Mouse (Mus musculus): ENCODE measurements around the gene B4gat1. TPM values are rescaled to one million over a fixed set of nuclear protein-coding genes. Genes with fewer than 3 reads are reported as not detected.
A peak's percentile ranks its signal among the peaks of the same experiment; 100 is the strongest.

Gene B4gat1
- total RNA-seq, 2 experiments from 2014 or later = 33.0 to 36.8 TPM

DNA sequence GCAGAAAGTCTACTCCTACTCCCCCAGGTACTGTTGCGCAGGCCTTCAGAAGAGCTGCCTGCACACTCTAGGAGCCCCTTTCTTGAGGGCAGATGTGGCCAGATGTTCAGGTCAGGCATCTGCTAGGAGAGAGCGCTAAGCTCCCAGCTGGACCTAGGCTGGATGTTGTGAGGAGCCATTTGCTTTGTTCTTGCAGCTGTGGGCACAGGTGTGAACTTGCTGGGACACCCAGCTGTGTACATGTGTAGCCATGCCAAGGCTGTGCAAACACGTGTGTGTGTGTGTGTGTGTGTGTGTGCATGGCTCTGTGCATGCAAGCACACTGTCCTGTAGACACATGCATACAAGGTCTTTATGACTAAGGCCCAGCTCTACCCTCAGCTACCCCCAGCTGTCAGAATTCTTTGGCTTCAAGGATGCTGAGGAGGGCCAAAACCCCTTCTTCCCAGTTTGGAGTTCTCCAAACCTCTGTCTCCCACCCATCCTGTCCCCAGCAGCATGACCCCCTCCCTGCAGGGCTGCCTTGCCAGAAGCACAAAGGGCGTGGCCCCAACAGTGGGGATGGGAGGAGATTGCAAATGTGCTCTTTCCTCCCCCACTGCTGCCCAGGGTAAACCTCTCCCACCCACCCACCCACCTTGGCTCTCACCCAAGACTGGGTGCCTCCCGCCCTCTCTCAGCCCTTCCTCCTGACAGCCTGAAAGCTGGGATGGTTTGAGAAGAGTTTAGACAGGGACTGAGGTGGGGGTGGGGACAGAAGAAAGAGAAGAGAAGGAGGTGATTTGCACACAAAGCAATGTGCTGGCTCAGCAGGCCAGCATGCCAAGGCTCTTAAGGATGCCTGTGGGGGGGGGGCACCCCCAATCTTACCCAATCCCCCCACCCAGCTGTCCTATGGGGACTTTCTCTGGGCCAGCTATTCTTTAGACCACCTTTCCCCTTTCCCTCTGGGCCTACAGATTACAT, 22.0 kb downstream of the B4gat1 start:
- peak; percentile 47 for DNase-seq

DNA sequence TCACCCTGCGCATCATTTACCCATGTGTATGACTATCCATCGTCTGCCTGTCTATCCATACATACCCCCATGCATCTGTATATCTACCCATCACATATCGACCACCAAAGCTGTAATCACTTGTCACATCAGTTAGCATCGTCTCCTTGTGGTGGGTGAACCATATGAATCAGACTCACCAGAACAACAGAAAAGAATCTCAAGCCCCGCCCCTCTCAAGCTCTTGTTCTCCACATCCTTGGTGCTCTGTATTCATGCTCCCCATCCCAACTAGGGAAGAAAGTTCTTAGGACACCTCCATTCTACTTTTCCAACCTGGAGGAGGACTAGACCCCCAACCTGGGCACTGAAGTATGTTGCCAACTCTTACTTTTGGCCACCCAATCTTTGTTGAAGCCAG, 23.4 kb downstream of the B4gat1 start:
- no peak for DNase-seq

DNA sequence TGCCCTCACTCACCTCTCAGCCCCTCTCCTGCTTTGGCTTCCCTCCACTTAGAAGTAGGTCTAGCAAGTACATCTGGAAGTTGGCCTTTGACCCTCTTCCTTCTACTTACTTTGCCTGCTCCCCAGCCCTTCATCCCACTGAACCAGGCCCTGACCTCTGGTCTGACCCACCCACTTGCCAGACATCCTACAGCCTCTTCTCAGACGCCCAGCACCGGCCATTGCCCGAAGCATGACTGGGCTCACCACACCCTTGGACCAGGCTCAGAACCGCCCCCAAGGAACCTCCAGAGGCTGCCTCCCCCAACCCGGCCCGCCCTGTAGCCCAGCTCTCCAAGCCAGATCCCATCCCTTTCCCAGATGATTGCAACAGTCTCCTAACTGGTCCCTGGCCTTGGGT, 23.8 kb downstream of the B4gat1 start:
- peak; percentile 46 for DNase-seq

DNA sequence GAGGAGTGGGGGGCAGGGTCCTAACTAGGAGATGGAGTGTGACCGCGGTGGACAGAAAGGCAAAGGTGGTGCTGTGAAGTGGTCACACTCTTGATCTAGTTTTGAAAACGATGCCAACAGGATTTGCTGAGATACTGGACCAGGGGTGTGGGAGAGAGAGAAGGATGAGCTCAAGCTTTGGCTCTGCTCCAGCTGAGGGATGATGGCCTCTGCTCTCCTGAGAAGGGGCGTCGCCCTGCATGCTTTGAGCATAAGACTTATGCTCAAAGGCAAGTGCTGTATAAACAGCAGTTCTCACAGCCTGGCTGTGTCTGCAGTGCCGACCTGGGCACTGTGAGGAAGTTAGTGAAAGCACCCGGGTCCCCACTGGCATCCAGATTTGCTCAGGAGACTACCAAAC, 26.5 kb downstream of the B4gat1 start:
- peak; percentile 51 for DNase-seq

DNA sequence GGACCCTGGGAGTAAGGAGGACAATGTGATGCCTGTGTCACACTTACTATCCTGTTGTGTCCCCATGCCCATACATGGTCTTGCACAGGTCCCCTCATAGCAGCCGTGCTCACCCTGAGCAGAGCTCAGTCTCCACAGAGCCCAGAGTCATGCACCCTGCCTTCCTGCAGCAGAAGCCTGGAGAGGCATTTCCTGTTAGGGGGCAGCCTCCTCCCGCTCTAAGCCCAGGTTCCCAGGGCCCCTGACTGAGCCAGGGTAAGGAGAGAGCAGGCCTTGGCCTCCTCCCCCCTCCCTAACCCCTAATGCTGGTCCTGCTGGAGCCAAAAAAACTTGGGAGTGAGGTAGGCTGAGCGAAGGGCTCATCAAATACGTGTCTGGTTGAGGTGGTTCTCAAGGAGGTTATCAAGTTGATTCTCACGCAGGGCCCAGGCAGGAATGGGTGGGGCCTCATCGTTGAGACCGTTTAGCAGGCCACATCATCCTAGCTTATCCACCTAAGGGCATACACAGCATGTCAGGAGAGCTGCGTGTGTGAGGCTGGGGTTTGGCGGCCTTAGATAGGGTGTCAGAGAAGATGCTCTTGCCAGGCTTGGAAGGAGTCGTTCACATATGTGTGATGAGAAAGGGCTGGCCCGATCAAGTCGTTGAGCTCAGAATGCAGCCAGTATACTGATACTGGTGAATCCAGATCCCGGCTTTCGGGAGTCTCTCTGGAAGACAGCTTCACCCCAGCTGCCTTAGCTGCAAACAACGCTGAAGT, 28.6 kb downstream of the B4gat1 start:
- DNase-seq = peak; percentile 31

DNA sequence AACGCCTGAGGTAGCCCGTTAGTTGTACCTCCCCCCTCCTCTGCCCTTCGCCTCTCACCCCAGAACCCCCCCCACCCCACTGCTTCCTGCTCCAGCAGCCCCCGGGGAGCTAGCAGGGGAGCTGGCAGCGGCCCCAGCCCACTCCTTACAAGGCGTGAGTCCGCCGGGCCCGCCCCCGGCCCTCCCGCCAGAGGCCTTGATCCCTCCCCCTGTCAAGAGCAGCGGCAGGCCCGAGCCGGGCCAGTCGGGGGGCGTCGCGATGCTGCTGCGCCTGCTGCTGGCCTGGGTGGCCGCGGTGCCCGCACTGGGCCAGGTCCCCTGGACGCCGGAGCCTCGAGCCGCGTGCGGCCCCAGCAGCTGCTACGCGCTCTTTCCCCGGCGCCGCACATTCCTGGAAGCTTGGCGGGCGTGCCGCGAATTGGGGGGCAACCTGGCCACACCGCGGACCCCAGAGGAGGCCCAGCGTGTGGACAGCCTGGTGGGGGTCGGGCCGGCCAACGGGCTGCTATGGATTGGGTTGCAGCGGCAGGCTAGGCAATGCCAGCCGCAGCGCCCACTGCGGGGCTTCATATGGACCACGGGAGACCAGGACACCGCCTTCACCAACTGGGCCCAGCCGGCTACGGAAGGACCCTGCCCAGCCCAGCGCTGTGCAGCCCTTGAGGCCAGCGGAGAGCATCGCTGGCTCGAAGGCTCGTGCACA, 29.4 kb downstream of the B4gat1 start, which contains the start of gene Cd248:
TSS of gene Cd248 (plus strand) at position 212 of the 703 bp plus-strand sequence.
- DNase-seq = peak; percentile 86

DNA sequence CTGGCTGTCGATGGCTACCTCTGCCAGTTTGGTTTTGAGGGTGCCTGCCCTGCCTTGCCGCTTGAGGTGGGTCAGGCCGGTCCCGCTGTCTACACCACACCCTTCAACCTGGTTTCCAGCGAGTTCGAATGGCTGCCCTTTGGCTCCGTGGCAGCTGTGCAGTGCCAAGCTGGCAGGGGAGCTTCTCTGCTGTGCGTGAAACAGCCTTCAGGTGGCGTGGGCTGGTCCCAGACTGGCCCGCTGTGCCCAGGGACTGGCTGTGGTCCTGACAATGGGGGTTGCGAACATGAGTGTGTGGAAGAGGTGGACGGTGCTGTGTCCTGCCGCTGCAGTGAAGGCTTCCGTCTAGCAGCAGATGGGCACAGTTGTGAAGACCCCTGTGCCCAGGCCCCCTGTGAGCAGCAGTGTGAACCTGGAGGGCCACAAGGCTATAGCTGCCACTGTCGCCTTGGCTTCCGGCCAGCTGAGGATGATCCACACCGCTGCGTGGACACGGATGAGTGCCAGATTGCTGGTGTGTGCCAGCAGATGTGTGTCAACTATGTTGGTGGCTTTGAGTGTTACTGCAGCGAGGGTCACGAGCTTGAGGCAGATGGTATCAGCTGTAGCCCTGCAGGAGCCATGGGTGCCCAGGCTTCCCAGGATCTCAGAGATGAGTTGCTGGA, 30.1 kb downstream of the B4gat1 start:
- no peak for DNase-seq

DNA sequence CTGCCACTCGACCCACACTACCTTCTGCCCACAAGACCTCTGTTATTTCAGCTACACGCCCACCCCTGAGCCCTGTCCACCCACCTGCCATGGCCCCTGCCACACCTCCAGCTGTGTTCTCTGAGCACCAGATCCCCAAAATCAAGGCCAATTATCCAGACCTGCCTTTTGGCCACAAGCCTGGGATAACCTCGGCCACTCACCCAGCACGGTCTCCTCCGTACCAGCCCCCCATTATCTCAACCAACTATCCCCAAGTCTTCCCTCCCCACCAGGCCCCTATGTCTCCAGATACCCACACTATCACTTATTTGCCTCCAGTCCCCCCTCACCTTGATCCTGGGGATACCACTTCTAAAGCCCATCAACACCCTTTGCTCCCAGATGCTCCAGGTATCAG, 30.9 kb downstream of the B4gat1 start:
- DNase-seq = no peak

DNA sequence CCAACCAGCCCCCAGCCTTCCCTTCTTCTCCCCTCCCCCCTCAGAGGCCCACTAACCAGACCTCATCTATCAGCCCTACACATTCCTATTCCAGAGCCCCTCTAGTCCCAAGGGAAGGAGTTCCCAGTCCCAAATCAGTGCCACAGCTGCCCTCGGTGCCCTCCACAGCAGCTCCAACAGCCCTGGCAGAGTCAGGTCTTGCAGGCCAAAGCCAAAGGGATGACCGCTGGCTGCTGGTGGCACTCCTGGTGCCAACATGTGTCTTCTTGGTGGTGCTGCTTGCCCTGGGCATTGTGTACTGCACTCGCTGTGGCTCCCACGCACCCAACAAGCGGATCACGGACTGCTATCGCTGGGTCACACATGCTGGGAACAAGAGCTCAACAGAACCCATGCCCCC, 31.4 kb downstream of the B4gat1 start:
- no peak for DNase-seq

DNA sequence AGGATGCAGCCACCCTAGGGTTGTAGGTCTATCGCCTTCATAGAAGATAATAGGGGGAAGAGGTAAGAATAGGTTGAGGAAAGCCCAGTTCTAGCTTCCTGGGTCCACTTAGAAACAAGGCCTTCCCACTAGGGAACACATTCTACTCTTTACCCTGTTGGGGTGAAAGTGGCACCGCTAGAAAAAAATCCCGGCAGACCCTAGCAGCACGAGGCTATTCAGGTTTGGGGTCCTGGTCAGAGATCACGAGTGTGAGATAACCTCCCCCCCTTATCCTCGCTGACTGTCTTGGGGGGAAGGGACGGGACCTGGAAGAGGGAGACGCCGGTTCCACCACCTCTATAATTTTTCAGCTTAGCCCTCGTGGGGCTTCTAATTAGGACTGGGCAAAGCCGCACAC, 32.5 kb downstream of the B4gat1 start:
- no peak for DNase-seq

DNA sequence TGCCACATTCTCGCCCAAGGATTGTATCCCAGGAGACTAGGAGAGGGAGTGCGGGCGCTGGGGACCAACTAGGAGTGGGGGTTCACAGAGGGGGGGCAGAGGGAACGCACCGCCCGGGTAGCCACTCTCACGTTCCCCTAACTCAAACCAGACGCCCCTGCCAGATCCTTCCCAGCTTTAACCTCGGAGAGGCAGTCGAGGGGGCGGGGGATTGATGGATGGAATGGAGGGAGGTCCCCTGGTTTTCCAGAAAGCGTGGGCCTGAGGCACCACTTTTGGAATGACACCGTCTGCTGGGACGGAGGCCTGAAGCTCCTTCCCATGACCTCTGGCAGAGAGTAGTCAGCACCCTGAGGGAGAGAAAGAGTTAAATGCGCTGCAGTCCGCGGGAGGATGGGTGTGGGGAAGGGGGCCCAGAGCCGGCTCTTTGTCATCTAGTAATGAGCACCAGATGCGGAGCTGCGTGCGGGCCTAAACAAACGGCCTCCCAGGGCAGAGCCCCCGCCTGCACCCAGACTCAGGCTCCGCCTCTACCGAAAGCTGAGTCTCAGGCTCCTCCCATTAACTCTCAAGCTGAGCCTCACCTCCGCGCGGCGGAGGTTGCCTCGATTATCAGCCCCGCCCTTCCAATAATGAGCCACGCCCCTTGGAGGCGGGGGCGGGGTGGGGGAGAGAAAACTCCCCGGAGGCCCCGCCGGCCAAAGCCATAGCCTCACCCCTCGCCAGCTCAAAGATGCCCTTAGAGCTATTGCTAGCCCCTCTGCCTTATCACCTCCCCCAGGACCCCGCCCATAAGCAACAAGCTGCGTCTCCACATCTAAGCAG, 33.1 kb downstream of the B4gat1 start:
- DNase-seq = peak; percentile 76

DNA sequence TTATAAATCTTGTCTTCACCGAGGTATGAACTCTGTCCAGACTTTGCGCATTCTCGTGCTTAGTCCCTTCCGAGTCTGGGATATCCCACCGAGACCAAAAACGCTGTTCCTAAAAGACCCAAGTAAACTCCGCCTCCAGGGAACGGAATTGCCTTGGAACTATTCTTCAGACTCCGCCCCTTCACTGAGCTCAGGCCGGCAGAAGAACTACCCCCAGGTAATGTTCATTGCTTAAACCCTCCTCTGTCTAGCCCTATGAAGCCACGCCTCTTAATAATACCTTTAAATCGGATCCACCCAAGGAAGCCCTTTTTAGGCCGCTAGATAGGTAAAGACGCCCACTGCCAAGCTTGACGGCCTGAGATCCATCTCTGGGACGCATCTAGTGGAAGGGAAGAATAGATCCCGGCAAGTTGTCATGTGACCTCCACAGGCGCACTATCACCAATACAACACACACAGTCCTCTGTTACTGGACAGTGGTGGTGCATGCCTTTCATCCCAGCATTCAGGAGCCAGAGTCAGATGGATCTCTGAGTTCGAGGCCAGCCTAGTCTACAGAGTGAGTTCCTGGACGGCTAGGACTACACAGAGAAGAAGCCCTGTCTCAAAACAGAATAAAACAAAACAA, 33.9 kb downstream of the B4gat1 start:
- DNase-seq = no peak

DNA sequence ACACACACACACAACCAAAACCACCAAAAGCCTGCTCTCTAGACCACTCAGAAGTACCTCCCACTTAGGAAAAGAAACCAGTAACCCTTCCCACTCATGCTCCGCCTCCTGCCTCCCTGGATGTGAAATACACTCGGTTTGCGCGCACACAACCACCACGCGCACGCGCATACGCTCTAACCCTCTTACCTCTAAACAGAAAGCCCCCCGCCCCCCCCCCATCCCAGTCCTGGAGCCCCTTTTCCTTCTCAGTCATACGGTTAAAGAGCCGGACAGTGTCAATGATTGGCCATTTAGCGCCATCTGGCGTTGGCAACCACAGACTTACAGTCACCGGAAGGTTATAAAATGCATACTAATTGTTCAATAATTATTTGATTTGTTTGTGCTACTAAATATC, 34.4 kb downstream of the B4gat1 start:
- DNase-seq = peak; percentile 72

DNA sequence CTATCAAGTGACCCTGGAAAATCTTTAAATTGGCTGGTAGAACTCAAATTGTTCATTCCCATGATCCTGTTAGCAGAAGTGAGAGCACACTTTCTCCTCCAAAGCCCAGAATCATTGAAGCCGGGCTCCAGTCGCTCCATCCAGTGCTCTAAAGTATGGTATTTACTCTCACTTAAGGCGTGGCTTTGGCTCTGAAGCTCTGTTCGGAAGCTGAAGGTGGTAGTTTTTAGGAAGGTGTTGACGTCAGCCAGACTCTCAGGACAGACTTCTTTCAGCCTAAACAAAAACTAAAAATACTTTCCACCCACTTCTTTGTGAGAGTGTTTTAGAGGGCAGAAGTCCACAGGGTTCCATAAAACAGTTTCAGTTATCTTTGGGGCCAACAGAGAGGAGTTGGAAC, 34.9 kb downstream of the B4gat1 start:
- no peak for DNase-seq

DNA sequence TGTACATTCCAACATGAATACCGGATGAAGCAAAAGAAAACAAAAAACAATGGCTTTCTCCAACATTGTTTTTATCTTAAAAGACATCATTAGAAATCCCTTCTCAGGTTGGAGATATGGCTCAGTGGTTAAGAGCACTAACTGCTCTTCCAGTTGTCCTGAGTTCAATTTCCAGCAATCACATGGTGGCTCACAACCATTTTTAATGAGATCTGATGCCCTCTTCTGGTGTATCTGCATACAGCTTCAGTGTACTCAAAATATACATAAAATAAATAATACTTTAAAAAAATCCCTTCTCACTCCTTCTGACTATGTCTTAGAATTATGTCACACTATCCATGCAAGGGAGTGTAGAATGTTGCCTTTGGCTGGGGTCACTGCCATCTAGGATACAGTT, 40.7 kb downstream of the B4gat1 start:
- DNase-seq = no peak

DNA sequence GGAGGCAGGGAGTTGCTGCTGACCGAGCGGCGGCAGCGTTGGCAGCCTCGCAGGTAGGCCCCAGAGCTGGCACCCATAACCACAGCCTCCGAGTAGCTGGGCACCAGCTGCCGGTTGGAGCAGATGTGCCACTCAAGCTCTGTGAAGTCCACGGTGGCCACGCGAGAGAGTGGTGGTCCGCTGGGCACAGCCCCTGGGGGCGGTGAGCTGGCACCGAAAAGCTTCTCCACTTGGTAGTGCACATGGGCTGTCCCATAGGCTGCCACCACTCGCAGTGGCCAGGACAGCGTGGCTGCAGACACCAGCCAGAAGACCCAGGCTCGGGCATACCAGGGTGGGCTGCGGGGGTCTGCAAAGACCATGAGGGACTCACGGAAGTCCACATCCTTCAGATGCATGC, 43.4 kb downstream of the B4gat1 start:
- DNase-seq = no peak

DNA sequence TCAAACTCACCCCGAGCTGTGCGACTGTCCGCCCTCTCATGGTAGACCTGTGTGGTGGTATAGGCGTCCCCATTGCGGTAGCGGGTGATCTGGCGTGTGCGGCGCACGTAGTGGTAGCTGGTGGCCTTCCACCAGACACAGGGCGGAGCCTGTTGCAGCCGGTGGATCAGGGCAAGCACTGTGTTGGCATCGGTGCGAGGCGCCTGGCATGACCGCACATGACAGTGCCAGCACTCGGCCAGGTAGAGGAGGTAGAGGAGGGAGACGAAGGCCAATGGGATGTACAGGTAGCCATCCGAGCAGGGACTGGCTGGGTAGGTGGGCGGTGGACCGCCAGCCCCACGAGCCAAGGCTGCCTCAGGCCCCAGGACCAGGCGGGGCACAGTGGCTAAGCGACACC, 44.0 kb downstream of the B4gat1 start:
- DNase-seq = no peak

DNA sequence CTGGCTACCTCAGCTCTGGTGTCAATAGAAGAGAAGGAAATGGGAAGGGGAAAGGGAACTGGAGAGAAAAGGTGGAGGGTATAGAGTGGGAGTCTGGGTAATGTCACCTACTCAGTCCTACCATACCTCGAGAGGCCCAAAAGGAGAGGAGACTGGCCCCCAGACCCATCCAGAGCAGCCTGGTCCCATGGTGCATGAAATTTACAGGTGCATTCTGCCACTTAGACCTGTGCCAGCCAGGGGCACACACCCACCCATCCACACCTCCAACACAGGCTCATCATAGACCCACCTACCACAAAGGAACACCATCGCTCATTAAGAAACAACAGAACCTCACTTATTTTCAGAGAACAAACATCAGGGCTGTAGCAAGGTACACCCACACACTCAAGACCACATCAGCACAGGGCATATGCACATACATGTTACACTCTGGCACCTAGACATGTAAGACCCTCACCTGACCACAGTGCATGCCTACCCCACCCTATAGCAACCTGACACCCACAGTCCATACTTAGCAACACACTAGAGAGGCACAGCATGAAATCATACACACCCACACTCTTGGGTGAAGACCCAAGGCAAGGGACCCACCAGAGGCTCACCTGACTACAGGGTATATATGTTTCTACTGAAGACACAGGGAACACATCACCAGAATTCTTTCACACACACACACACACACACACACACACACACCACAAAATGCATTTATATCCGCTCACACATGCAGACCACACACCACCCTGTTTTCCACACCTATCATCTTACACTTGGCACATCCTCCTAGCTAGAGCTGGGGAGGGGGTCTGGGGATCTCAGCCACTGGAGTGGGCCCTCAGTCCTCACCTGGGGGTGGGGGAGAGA, 45.6 kb downstream of the B4gat1 start:
- DNase-seq = no peak

DNA sequence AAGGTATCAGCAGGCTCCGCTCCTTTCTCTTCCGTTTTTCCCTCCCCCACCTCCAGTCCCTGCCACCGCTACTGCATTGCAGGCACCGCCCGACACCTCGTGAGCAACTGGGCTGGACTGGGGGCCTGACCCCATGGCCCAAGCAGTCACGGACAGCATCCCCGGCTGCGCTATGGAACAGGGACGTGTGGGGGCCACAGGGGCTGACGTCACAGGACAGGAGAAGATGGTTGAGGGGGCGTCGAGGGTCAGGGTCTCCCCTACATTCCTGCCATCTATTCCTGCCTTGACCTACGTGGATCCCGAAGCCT, 46.2 kb downstream of the B4gat1 start:
- no peak for DNase-seq
